Mouse (Mus musculus): Measurements from ENCODE around the gene Sbk1. TPM values are rescaled to one million over a fixed set of nuclear protein-coding genes. Genes with fewer than 3 reads are reported as not detected.
"Not testable (repeated sequence)": the region's sequence is repeated elsewhere in the genome, so short reads cannot be mapped to it uniquely, and the experiment has no call there.

Sbk1 gene
- total RNA-seq, 2 experiments from 2014 or later = 5.2 to 7.0 TPM

DNA sequence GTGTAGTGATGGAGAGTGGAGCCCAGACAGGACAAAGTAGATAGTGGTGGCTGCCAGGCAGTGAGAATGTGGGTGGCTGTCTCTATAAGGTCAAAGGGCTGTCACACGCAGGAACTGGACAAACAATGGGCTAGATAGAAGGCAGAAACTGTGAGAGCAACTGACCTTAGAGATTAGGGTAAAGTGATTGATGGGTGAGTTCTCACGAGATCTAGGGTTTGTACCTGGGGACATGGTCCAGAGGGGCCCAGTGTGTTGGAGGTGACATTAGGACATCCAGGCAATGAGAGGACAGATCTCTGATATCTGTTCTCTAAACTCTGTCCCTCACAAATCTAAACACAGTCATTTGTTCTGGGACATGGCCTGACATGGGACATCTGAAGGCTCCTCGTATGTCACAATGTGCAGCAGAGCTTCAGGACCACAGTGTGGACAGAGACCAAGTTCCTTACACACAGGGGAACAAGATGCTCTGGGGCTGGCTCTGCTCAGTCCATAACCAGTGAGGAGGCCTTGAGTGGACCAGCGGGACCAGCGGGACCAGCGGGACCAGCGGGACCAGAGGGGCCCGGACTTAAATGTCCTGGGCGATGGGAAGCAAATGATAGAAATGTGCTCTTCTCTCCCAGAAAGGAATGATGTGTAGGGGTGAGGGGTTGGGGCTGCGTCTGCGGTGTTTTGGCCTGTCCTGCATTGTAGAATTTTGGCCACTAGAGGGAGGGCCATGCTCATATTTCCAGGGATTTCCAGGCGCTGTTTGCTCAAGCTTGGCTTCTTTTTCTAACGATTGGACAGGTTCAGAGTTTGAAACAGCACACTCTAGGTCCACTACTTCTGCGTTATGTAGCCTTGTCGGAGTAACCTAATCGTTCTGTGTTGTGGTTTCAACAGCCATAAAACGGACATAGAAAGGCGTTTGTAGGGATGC lies 11.9 kb upstream of the Sbk1 start:
- peak; percentile 76 for ATAC-seq (replicated peaks; ENCODE audit: low FRiP score, low TSS enrichment, poor library complexity, severe bottlenecking)

DNA sequence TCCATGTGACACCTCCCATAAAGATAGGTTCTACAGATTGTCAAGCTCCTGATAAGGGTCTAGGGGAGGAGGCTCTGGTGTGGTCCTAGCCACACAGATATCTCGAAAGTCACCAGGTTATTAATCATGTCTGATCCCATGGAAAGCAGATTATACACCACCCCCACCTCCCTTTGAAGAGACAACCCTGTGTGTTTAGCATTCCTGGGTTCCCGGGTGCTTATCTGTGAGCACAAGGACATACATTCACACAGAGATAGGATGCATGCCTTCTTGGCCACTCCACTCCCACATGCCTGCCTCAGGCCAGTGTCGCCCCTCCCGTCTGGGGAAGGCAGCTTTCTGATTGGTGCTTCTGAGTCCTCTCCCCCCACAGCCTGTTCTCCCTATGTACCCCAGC lies 10.6 kb upstream of the Sbk1 start:
- ATAC-seq (replicated peaks; ENCODE audit: low FRiP score, low TSS enrichment, poor library complexity, severe bottlenecking) = peak; percentile 71

- no peak for ATAC-seq (replicated peaks; ENCODE audit: low FRiP score, low TSS enrichment, poor library complexity, severe bottlenecking)
Observed at GRCm38 (mm10) chr7:126263964-126264363, 8.5 kb upstream of the Sbk1 start.

DNA sequence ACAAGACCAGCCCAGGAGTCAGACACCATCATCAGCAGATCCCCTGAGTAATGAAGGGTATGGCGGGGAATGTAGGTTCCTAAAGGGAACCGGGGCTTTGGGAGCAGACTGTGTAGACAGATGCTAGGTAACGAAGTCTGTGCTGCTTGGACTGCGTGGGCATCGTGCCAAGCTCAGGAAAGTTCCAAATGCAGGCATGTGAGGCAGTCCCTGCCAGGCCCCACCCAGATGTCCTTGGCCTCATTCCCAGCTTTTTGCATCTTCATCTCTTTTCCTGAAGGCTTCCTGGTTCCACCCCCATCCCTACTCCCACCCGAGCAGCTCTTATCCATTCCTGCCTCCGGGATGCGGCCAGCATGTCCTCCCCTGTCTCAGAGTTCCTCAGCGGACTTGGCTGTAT lies 6.5 kb upstream of the Sbk1 start:
- no peak for ATAC-seq (replicated peaks; ENCODE audit: low FRiP score, low TSS enrichment, poor library complexity, severe bottlenecking)

GRCm38 (mm10) chr7:126266372-126266870 lies 6.0 kb upstream of the Sbk1 start:
- no peak for ATAC-seq (replicated peaks; ENCODE audit: low FRiP score, low TSS enrichment, poor library complexity, severe bottlenecking)

DNA sequence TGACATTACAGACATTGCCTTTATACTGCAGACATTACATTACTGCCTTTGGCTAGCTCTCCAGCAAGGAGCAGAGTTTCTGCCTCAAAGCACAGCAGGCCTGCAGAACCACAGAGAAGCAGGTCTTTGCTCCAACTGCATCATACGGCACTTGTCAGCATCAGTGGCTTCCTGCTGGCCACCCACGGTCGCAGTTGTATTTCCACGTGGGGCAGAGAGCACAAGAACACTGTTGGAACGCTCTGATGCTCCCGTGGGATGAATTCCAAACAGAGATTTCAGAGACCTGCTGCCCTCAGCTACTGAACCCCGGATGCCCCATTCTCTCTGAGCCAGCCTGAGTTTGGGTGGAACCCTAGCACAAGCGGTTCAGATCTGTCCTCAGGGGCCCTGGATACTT lies 4.8 kb upstream of the Sbk1 start:
- no peak for ATAC-seq (replicated peaks; ENCODE audit: low FRiP score, low TSS enrichment, poor library complexity, severe bottlenecking)

DNA sequence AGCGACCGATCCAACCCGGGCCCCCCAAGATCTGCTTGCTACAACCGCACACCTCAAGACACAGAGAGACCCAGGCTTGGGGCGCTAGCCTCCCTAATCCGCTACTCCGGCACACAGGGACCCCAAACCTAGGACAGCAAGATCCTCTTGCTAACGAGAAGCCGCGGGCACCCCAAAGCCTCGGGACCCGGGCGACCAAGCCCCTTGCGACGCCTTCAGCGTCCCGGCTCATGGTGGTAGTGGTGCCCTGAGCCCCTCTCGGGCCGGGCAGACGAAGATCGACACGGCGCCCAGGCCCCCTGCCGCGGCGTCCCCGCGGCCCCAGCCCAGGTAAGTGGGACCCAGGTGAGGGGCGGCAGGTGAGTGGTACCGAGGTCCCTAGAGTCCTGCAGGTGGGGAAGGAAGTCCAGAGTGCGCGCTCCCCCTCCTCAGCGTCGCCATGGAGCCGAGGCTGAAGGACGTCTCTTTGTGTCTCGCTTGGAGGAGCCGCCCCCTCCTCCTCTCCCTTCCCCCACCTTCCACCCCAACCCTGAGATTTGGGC lies 422 bp downstream of the Sbk1 start:
- 0 out of 2 replicates have a peak, but pooled peaks have one; percentile 8 for ATAC-seq (replicated peaks; ENCODE audit: low FRiP score, low TSS enrichment, poor library complexity, severe bottlenecking)

- no peak for ATAC-seq (replicated peaks; ENCODE audit: low FRiP score, low TSS enrichment, poor library complexity, severe bottlenecking)
Observed at GRCm38 (mm10) chr7:126273351-126274042, 1.1 kb downstream of the Sbk1 start.

DNA sequence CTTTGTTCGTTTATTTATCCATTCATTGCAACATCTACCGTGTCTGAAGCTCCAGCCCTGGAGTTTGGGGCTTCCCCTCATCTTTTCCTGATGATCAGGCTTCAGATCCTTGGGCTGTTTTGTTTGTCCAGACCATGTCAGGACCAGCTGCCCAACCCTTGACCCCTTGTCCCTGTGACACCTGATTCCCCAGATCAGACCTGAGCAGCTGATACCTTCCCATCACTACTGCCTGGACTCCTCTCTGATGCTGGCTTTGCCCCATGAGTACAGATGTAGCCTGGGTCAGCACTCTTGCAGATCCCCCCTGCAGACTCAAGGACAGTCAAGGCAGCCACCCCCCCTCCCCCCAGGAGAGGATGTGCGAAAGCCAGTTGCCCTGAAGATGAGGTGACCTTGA lies 1.7 kb downstream of the Sbk1 start:
- ATAC-seq (replicated peaks; ENCODE audit: low FRiP score, low TSS enrichment, poor library complexity, severe bottlenecking) = no peak

DNA sequence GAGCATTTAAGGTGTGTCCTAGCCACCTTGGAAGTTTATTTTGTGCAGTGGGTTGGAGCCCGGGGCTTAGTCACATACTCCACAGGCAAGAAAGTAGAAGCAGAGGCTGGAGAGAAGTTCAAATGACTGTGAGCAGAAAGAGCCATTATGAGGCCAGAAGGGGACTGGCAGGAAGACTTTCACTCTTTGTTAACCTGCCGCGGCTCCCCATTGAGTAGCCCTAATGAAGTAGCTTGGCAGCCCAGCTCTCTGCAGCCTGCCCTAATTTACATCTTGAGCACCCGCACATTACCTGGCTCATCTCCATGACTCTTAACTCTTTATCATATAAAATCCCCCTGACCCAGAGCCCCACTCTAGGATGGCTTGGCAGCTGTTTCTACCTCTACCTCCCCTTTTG lies 2.2 kb downstream of the Sbk1 start:
- no peak for ATAC-seq (replicated peaks; ENCODE audit: low FRiP score, low TSS enrichment, poor library complexity, severe bottlenecking)

GRCm38 (mm10) chr7:126275711-126276110 lies 3.3 kb downstream of the Sbk1 start:
- no peak for ATAC-seq (replicated peaks; ENCODE audit: low FRiP score, low TSS enrichment, poor library complexity, severe bottlenecking)

DNA sequence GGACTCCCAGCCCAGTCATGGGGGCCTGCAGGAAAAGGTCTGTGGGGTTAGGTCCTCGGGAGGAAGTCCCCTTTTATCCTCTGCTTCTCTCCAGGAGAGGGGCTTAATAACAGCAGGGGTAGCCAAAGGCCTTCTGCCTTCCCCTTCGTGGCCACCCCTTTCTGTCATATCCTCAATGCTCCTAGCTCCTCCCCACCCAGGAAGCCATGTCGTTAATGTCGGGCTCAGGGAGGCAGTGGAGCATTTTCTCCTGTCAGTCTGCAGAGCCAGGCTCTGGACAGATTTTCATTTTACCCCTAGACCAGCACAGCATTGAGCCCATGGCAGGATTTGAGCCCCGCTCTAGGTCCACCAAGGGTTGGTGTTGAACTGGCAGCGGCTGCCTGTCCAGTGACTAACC lies 3.9 kb downstream of the Sbk1 start:
- no peak for ATAC-seq (replicated peaks; ENCODE audit: low FRiP score, low TSS enrichment, poor library complexity, severe bottlenecking)

GRCm38 (mm10) chr7:126277536-126278295 lies 5.3 kb downstream of the Sbk1 start:
- no peak for ATAC-seq (replicated peaks; ENCODE audit: low FRiP score, low TSS enrichment, poor library complexity, severe bottlenecking)

DNA sequence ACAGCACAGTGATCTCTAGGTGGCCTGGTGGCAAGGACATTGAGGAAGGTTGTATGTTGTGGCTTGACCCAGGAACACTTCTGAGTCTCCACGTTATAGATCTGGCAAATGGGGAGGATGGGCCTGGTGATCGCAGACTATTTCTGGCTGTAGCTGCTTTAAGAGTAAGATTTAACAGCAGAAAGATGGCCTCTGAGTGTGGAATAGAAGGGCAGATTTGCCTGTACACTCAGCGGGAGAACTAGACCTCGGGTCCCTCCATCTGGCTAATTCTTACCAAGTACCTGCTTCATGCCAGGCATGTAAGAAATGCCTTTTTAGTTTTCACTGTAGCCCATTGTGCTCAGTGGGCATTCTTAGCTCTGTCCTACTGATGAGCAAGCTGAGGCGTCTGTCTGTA lies 6.4 kb downstream of the Sbk1 start:
- ATAC-seq (replicated peaks; ENCODE audit: low FRiP score, low TSS enrichment, poor library complexity, severe bottlenecking) = no peak

DNA sequence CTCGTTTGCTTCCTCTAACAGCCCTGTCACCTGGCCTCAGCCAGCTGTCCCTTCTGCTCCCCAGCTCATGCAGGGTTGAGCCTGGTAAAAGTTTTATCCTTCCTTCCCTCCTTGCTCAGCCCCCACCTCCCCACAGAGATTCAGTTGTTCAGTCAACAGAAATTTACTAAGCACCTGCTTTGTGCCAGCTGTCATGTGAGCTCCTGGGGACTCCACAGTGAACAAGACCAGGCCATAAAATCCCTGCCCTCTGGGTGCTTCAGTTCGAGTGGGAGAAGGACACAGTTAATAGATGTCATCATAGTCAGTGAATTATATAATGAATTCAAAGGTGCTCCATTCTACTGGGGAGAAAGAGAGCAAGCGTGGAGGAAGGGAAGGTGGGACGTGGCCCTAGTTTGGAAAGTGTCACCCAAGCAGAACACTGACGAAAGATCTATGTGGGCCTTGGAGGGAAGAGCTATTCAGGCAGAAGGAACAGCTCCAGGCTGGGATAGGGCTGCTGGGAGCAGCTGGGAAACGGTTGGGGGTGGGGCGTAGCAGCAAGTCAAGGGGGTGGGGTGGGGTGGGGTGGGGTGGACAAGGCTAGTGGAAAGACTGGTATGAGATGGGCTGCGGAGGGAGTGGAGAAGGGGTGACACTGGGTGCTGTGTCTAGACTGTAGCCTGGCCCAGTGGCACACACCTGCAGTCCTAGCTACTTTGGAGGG lies 7.5 kb downstream of the Sbk1 start:
- no peak for ATAC-seq (replicated peaks; ENCODE audit: low FRiP score, low TSS enrichment, poor library complexity, severe bottlenecking)

DNA sequence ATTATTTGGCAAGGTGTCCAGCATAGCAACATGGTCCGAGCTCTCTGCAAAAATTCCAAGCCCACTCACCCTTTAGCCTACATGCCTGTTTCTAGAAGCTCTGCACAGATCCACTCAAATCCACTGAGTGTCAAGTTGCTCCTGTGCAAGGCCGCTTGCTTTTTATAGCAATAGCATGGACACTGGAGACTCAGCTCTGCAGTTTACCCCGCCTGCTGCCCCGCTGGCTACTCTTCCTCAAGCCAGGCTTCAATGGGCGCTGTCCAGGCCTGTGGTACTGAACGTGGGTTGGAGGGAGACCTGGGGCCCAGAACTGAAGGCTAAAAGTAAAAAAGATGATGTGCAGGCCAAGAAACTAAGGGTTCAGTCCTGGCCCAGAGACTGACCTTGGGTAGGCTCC lies 8.3 kb downstream of the Sbk1 start:
- ATAC-seq (replicated peaks; ENCODE audit: low FRiP score, low TSS enrichment, poor library complexity, severe bottlenecking) = no peak

- no peak for ATAC-seq (replicated peaks; ENCODE audit: low FRiP score, low TSS enrichment, poor library complexity, severe bottlenecking)
Observed at GRCm38 (mm10) chr7:126281876-126282682, 9.7 kb downstream of the Sbk1 start.

DNA sequence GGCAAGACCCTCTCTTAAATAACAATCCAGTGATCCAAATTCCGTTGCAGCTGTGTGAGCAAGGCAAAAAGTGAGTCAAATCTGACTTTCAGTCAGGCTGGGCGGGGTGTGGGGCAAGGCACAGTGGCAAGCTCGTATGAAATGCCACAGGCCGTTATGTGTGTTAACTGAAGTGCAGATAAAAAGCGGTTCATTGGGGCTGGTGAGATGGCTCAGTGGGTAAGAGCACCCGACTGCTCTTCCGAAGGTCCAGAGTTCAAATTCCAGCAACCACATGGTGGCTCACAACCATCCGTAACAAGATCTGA lies 10.2 kb downstream of the Sbk1 start:
- not testable (repeated sequence) for ATAC-seq (replicated peaks; ENCODE audit: low FRiP score, low TSS enrichment, poor library complexity, severe bottlenecking)

All from megakaryocyte-erythroid progenitor cell, adult 5-6 weeks (primary cell).